Comparison of ENCODE assay signal across 9 mouse cellular contexts in the genomic region with DNA sequence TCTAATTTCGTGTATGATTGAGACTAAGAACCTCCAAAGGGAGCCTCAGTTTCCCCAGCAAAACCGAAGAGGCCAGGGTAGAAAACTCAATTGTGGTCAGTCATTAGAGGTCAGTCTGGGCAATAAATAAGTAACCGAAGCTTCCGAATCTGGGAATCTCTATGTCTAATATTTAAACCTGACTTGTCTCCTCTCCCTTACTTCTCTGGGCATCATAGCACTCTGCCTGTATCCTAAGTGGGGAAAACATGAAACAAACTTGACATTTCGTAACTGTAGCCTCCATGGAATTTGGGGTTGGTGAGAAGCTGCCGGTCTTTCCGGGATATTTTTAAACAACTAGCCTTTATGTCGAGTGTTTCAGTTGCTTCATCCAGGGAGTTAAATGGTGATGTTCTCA. TPM values are rescaled to one million over a fixed set of nuclear protein-coding genes. Genes with fewer than 3 reads are reported as not detected.
DNase-seq lines count a peak whose midpoint lies in the region; ATAC-seq lines count a peak whose summit lies in the region.
"Had no signal": no experiment of that assay in that cellular context is flagged by ENCODE, and none has a peak within 500 bp of the region (broad histone marks: within the 10 kb centered on the region; RNA-seq: fewer than 3 reads in every experiment).

No protein-coding gene starts in this region.

- no peak overlapping the region for H3K4me3 ChIP-seq in forebrain, embryonic 15.5 days
- no peak overlapping the region for H3K4me3 ChIP-seq in forebrain, embryonic 13.5 days
- H3K4me3 ChIP-seq in kidney, embryonic 15.5 days (replicated peaks), result peak overlapping the region; percentile 41; the same call in 1 of the 2 replicates
- no peak overlapping the region for H3K4me3 ChIP-seq in intestine, embryonic 14.5 days (ENCODE audit: low read depth, low read length)
- no peak overlapping the region for H3K4me3 ChIP-seq in neural tube, embryonic 13.5 days

- 79% methylated on average over 8 of the region's 8 CpGs for WGBS in forebrain, embryonic 15.5 days
- WGBS in forebrain, embryonic 13.5 days, result 86% methylated on average over 8 of the region's 8 CpGs
- 62% methylated on average over 8 of the region's 8 CpGs for WGBS in kidney, embryonic 15.5 days
- 60% methylated on average over 8 of the region's 8 CpGs for WGBS in intestine, embryonic 14.5 days
- WGBS in neural tube, embryonic 13.5 days, result 76% methylated on average over 8 of the region's 8 CpGs

- DNase-seq in kidney, postnatal 4 days, result no peak
- no peak for DNase-seq in intestine, embryonic 14.5 days (ENCODE audit: low spot score)
- no peak for DNase-seq in right cerebral cortex, postnatal 36 days (ENCODE audit: low spot score in 2 of 2)
- no peak for DNase-seq in urinary bladder, adult 2 months (ENCODE audit: low spot score)

- no peaks in the 10 kb centered on the region for H3K36me3 ChIP-seq in forebrain, embryonic 15.5 days
- no peaks in the 10 kb centered on the region for H3K36me3 ChIP-seq in forebrain, embryonic 13.5 days (ENCODE audit: poor library complexity, severe bottlenecking)
- H3K36me3 ChIP-seq in kidney, embryonic 15.5 days, result no peaks in the 10 kb centered on the region
- no peaks in the 10 kb centered on the region for H3K36me3 ChIP-seq in intestine, embryonic 14.5 days (ENCODE audit: control insufficient read depth, insufficient read depth, low read length)
- no peaks in the 10 kb centered on the region for H3K36me3 ChIP-seq in neural tube, embryonic 13.5 days

- no peak overlapping the region for H3K27ac ChIP-seq in forebrain, embryonic 15.5 days (replicated peaks)
- no peak overlapping the region for H3K27ac ChIP-seq in forebrain, embryonic 13.5 days
- H3K27ac ChIP-seq in kidney, embryonic 15.5 days, result peak overlapping the region; percentile 64
- peak overlapping the region; percentile 16; the same call in 1 of the 2 replicates for H3K27ac ChIP-seq in intestine, embryonic 14.5 days (ENCODE audit: low read depth)
- H3K27ac ChIP-seq in neural tube, embryonic 13.5 days (replicated peaks), result no peak overlapping the region
- H3K27ac ChIP-seq: macrophage had no signal

- no peak overlapping the region for H3K9ac ChIP-seq in forebrain, embryonic 15.5 days (replicated peaks)
- H3K9ac ChIP-seq in forebrain, embryonic 13.5 days, result no peak overlapping the region
- no peak overlapping the region for H3K9ac ChIP-seq in kidney, embryonic 15.5 days
- H3K9ac ChIP-seq in intestine, embryonic 14.5 days (ENCODE audit: low read length), result no peak overlapping the region; the same call in 1 of the 2 replicates
- no peak overlapping the region for H3K9ac ChIP-seq in neural tube, embryonic 13.5 days

- H3K27me3 ChIP-seq in forebrain, embryonic 15.5 days, result no peaks in the 10 kb centered on the region
- no peaks in the 10 kb centered on the region; the same call in 1 of the 2 replicates for H3K27me3 ChIP-seq in forebrain, embryonic 13.5 days
- H3K27me3 ChIP-seq in kidney, embryonic 15.5 days, result no peaks in the 10 kb centered on the region
- H3K27me3 ChIP-seq in intestine, embryonic 14.5 days (replicated peaks; ENCODE audit: control insufficient read depth, insufficient read depth, low read length), result no peaks in the 10 kb centered on the region
- H3K27me3 ChIP-seq in neural tube, embryonic 13.5 days, result peaks cover 2% of the 10 kb centered on the region; the same call in 1 of the 2 replicates

- no peak for ATAC-seq in forebrain, embryonic 15.5 days (replicated peaks)
- ATAC-seq in forebrain, embryonic 13.5 days, result no peak
- no peak for ATAC-seq in kidney, embryonic 15.5 days (replicated peaks; ENCODE audit: low FRiP score)
- no peak for ATAC-seq in intestine, embryonic 14.5 days (replicated peaks; ENCODE audit: low FRiP score, low TSS enrichment, low read depth)
- ATAC-seq in neural tube, embryonic 13.5 days (ENCODE audit: low read depth), result no peak

- no peaks in the 10 kb centered on the region for H3K9me3 ChIP-seq in forebrain, embryonic 15.5 days
- H3K9me3 ChIP-seq in forebrain, embryonic 13.5 days (replicated peaks), result no peaks in the 10 kb centered on the region
- H3K9me3 ChIP-seq in kidney, embryonic 15.5 days (replicated peaks), result no peaks in the 10 kb centered on the region
- no peaks in the 10 kb centered on the region for H3K9me3 ChIP-seq in intestine, embryonic 14.5 days (ENCODE audit: control insufficient read depth, low read length)
- H3K9me3 ChIP-seq in neural tube, embryonic 13.5 days, result no peaks in the 10 kb centered on the region

- H3K4me2 ChIP-seq in forebrain, embryonic 15.5 days (replicated peaks), result 0 out of 2 replicates have a peak overlapping the region, but pooled peaks have one; percentile 8
- H3K4me2 ChIP-seq in forebrain, embryonic 13.5 days, result no peak overlapping the region
- peak overlapping the region; percentile 58 for H3K4me2 ChIP-seq in kidney, embryonic 15.5 days
- peak overlapping the region; percentile 44 for H3K4me2 ChIP-seq in intestine, embryonic 14.5 days (ENCODE audit: low read length)
- H3K4me2 ChIP-seq in neural tube, embryonic 13.5 days, result peak overlapping the region; percentile 44

- peaks cover 5% of the 10 kb centered on the region; the same call in 1 of the 2 replicates for H3K4me1 ChIP-seq in forebrain, embryonic 15.5 days
- H3K4me1 ChIP-seq in forebrain, embryonic 13.5 days, result peaks cover 11% of the 10 kb centered on the region; the same call in 1 of the 2 replicates
- H3K4me1 ChIP-seq in kidney, embryonic 15.5 days, result peaks cover 30% of the 10 kb centered on the region
- peaks cover 7% of the 10 kb centered on the region; the same call in 1 of the 2 replicates for H3K4me1 ChIP-seq in intestine, embryonic 14.5 days (replicated peaks; ENCODE audit: control insufficient read depth, insufficient read depth, low read length)
- peaks cover 18% of the 10 kb centered on the region for H3K4me1 ChIP-seq in neural tube, embryonic 13.5 days (replicated peaks)

RNA-seq across cellular contexts. Expression of gene Gcnt2, which starts 0.3 kb away (rescaled TPM):
- 3.3 and 4.5 TPM in 2 replicates for polyA plus RNA-seq in forebrain, embryonic 15.5 days (2015; fragmentation: Nextera tagmentation; extraction: Ambion mirVana)
- polyA plus RNA-seq in forebrain, embryonic 13.5 days (2015; fragmentation: Nextera tagmentation; extraction: Ambion mirVana), result 2.8 and 3.1 TPM in 2 replicates
- 5.7 and 5.8 TPM in 2 replicates for polyA plus RNA-seq in kidney, embryonic 15.5 days (2015; fragmentation: Nextera tagmentation; extraction: Ambion mirVana)
- polyA plus RNA-seq in intestine, embryonic 14.5 days (2014; fragmentation: Nextera tagmentation; extraction: Ambion mirVana), result 11.2 and 11.4 TPM in 2 replicates
- polyA plus RNA-seq in neural tube, embryonic 13.5 days (2015; fragmentation: Nextera tagmentation; extraction: Ambion mirVana), result 3.9 and 4.6 TPM in 2 replicates
- 10.3 and 20.4 TPM in 2 replicates for polyA plus RNA-seq in urinary bladder, adult 2 months (2012; rRNA removed)

Comparison
In these comparisons a context has a peak if more than half of its experiments do, and no peak if none do; other contexts are left out.
1. H3K27ac ChIP-seq: peak in kidney, embryonic 15.5 days (single experiment) and intestine, embryonic 14.5 days (single experiment); none in forebrain, embryonic 15.5 days (single experiment), forebrain, embryonic 13.5 days (single experiment) and neural tube, embryonic 13.5 days (single experiment).